Mouse (Mus musculus): ENCODE results near the gene Gm20388. TPM values are rescaled to one million over a fixed set of nuclear protein-coding genes. Genes with fewer than 3 reads are reported as not detected.

Gm20388 gene
- polyA plus RNA-seq, 1 experiment from 2014 or later = not detected

DNA sequence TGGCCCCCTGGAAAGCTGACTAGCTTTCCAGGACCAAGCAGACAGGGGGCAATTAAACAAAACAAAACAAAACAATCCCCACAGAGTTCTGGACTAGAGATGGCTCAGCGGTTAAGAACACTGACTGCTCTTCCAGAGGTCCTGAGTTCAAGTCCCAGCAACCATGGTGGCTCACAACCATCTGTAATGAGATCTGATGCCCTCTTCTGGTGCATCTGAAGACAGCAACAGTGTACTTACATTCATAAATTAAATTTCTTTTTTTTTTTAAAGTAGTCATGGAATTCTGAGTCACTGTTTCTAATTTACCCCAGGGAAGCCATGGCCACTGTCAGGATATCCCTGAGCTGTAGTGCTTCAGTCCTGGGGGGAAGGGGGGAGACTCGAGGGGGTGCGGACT lies 703.9 kb downstream of the Gm20388 start:
- Histone ChIP-seq H3K27me3 (peaks cover 21% of the 10 kb centered on the region; the same call in 1 of the 2 replicates), H3K9ac (no peak overlapping the region), H3K9me3 (replicated peaks) (no peaks in the 10 kb centered on the region), H3K27ac (no peak overlapping the region), H3K4me1 (replicated peaks) (peaks cover 4% of the 10 kb centered on the region), H3K4me2 (no peak overlapping the region), H3K36me3 (no peaks in the 10 kb centered on the region), H3K4me3 (replicated peaks) (no peak overlapping the region)
- ATAC-seq (ENCODE audit: low read depth) (no peak), DNase-seq (no peak)
- WGBS (ENCODE audit: insufficient replicate concordance) = 68% methylated on average over 3 of the region's 3 CpGs

DNA sequence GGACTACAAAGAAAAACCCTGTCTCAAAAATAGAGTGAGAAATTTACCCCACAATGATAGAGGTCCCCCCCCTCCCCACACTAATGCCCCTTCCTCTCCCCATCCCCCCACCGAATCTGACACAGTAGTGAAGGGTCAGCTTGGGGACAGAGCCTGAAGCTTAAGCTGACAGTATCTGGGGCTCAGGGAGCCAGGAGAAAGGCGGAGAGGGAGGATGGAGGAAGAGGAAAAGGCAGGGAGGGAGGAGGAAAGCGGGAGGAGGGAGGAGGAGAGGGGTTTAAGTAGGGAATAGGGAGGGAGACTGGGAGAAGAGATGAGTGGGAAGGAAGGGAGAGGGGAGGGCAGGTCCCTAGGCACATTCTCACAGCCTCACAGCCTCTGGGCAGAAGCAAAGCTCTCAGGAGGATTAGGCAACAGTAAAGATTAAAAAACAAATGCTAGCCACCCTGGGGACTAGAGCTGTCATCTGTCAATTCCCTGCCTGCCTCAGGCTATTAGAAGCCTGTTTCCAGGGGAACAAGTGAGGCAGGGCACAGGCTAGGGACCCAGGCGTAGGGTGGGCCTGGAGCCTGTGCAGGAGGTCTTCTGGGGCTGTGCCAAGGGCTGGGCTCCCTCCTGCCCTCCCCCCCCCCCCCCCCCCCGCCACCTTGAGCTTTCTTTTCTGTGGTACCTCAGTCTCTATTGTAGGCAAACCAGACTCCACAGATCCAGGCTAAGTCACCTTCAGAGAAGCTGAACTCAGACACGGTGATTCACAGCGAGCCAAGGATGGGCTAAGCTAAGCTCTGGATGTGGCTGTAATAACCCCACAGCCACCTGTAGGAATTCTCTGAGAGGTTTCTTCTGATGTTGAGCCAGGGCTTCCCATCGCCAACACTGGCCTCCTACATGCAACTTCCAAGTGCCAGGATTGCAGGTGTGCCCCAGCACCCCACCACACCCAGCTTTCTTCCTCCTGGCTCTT lies 706.3 kb downstream of the Gm20388 start:
- no peak for ATAC-seq (ENCODE audit: low read depth)
- Histone ChIP-seq H3K4me1 (replicated peaks) (peaks cover 25% of the 10 kb centered on the region), H3K4me2 (no peak overlapping the region), H3K27ac (no peak overlapping the region), H3K27me3 (peaks cover 13% of the 10 kb centered on the region; the same call in 1 of the 2 replicates), H3K9me3 (replicated peaks) (no peaks in the 10 kb centered on the region), H3K4me3 (replicated peaks) (no peak overlapping the region), H3K36me3 (no peaks in the 10 kb centered on the region), H3K9ac (no peak overlapping the region)
- DNase-seq = no peak
- WGBS (ENCODE audit: insufficient replicate concordance) = 48% methylated on average over 7 of the region's 8 CpGs

DNA sequence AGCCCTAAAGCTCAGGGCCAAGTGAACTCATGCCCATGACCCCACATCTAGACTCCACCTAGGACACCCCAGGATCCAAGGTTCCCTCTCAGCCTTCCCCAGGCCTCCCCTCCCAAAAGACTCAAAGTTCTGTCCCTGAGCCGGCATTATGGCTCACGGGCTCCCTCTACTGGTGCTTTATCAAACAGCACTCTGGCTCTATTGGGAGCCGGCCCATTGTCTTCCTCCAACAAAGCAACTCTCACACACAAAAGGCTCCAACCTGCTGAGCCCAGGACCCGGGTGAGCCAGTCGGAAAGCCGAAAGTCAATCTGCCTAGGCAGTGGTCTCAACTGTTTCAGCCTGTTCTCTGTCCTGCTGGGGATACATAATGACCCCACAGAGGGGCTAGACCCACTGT lies 707.5 kb downstream of the Gm20388 start:
- WGBS (ENCODE audit: insufficient replicate concordance) = under 1% methylated on average over 6 of the region's 6 CpGs
- ATAC-seq (ENCODE audit: low read depth) (no peak), DNase-seq (peak; percentile 45)
- Histone ChIP-seq H3K27me3 (peaks cover 13% of the 10 kb centered on the region; the same call in 1 of the 2 replicates), H3K4me1 (replicated peaks) (peaks cover 32% of the 10 kb centered on the region), H3K4me3 (replicated peaks) (no peak overlapping the region), H3K27ac (no peak overlapping the region), H3K9ac (no peak overlapping the region), H3K4me2 (no peak overlapping the region), H3K36me3 (no peaks in the 10 kb centered on the region), H3K9me3 (replicated peaks) (no peaks in the 10 kb centered on the region)

DNA sequence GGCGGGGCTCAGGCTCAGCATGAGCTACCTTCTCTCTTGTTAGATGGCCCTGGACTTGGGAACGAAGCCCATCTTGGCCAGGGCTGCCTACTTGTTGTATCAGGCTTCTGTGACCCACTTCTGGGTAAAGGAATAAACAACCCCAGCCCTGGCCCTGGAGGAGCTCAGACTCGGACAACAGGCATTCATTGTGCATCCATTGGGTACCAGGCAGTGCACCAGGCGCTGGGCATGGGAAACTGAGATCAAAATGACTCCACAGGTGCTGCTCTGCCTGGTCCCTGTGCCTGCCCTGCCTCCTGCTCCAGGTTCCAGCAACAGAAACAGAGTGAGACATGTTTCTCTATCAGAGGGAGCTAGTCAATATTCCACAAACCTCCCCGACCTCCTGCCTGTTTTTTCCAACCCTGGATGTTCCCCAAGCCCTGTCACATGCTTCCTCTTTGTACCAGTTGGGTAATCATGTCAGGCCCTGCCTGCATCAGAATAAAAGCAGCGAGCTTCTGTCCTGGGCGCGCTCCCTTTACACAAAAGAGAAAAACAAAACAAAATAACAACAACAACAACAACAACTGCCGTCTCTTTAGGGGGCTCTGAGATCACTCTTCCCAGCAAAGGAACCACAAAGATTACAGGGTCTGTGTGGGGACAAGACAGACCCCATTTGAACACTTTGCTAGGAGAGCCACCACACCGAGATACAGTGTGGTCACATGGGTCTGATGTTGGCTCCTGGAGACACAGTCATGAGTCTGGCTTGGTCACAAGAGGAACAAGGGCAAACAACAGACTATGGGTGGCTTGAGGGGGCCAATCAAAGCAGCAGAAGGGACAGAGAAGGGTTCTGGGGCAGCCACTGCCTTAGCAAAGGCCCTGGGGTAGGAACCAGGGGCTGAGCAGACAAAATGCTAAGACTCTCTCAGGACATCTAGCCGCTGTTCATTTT lies 708.9 kb downstream of the Gm20388 start:
- no peak for DNase-seq
- WGBS (ENCODE audit: insufficient replicate concordance) = 59% methylated on average over 11 of the region's 11 CpGs

DNA sequence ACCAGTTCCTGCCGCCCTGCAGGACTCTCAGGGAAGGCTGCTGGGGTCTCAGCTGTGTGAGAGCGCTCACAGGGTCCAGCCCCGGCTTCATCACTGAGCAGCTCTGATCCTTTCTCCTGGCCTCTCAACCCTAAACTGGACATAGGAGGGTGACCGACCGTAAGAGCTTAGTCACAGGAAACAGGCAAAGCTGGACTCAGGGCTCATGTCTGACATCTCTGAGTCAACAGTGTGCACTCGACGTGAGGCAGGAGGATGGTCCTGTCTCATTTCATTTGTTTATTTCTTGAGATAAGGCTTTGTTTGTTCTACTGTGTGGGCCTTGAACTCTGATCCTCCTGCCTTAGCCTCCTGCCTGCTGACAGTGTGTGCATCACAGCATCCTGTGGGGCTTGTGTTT lies 709.8 kb downstream of the Gm20388 start:
- Histone ChIP-seq H3K9ac (no peak overlapping the region), H3K9me3 (replicated peaks) (no peaks in the 10 kb centered on the region), H3K27ac (peak overlapping the region; percentile 62), H3K36me3 (no peaks in the 10 kb centered on the region), H3K4me2 (no peak overlapping the region), H3K27me3 (no peaks in the 10 kb centered on the region), H3K4me1 (replicated peaks) (peaks cover 49% of the 10 kb centered on the region), H3K4me3 (replicated peaks) (no peak overlapping the region)
- no peak for DNase-seq
- ATAC-seq (ENCODE audit: low read depth) = no peak
- 52% methylated on average over 7 of the region's 7 CpGs for WGBS (ENCODE audit: insufficient replicate concordance)

More for the DNA sequence above, 708.9 kb downstream of the Gm20388 start:
- Histone ChIP-seq H3K27ac (peak overlapping the region; percentile 62), H3K9ac (no peak overlapping the region), H3K4me3 (replicated peaks) (no peak overlapping the region), H3K9me3 (replicated peaks) (no peaks in the 10 kb centered on the region), H3K4me2 (no peak overlapping the region), H3K36me3 (no peaks in the 10 kb centered on the region), H3K4me1 (replicated peaks) (peaks cover 44% of the 10 kb centered on the region), H3K27me3 (0 out of 2 replicates have a peak, but pooled peaks cover 3% of the 10 kb centered on the region)
- ATAC-seq (ENCODE audit: low read depth) = no peak

DNA sequence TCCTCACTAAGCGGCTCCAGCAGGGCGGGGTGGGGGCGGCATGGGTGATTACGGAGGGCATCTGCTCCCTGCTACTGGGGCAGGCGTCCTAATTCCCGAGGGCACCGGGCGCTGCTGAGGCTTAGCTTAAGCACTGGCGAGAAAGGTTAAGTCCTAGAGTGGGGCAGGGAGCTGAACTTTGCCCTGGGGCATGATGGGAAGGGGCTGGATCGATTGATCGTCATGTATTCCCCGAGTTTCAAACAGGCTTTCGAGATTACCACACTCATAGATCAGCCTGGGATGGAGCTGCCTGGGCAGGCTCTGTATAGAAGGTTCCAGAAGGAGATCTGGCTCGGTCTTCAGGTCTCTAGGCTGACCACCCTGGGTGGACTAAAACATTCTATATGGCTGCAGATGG lies 711.5 kb downstream of the Gm20388 start:
- ATAC-seq (ENCODE audit: low read depth) (no peak), DNase-seq (no peak)
- Histone ChIP-seq H3K4me3 (replicated peaks) (no peak overlapping the region), H3K4me2 (no peak overlapping the region), H3K9me3 (replicated peaks) (no peaks in the 10 kb centered on the region), H3K36me3 (no peaks in the 10 kb centered on the region), H3K27me3 (no peaks in the 10 kb centered on the region), H3K9ac (no peak overlapping the region), H3K4me1 (replicated peaks) (peaks cover 49% of the 10 kb centered on the region), H3K27ac (no peak overlapping the region)
- WGBS (ENCODE audit: insufficient replicate concordance) = 68% methylated on average over 14 of the region's 14 CpGs

DNA sequence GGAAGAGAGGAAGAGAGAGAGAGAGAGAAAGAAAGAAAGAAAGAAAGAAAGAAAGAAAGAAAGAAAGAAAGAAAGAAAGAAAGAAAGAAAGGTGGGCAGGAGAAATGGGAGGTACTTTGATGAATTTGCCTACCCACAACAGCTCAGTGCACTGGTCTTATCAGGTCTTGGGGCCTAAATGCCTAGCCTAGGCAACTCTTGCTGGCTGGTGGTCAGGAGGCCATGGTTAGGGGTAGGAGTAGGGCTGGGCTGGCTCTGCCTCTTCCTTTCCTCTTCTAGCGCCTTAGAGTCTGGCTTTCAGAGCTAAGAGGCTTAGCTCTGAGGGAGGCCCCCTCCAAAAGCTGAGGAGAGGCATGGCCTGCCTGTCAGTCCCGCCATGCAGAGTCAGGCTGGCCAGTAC lies 713.0 kb downstream of the Gm20388 start:
- peak overlapping the region; percentile 45; the same call in 1 of the 2 replicates for H3K9ac ChIP-seq
- peak overlapping the region; percentile 48; the same call in 1 of the 2 replicates for H3K27ac ChIP-seq
- DNase-seq (no peak), ATAC-seq (ENCODE audit: low read depth) (peak; percentile 64)
- no peaks in the 10 kb centered on the region for H3K36me3 ChIP-seq
- H3K27me3 ChIP-seq = no peaks in the 10 kb centered on the region
- peaks cover 49% of the 10 kb centered on the region for H3K4me1 ChIP-seq (replicated peaks)
- H3K4me2 ChIP-seq = no peak overlapping the region
- WGBS (ENCODE audit: insufficient replicate concordance) = 28% methylated on average over 2 of the region's 2 CpGs
- H3K4me3 ChIP-seq (replicated peaks) = no peak overlapping the region
- H3K9me3 ChIP-seq (replicated peaks) = no peaks in the 10 kb centered on the region

DNA sequence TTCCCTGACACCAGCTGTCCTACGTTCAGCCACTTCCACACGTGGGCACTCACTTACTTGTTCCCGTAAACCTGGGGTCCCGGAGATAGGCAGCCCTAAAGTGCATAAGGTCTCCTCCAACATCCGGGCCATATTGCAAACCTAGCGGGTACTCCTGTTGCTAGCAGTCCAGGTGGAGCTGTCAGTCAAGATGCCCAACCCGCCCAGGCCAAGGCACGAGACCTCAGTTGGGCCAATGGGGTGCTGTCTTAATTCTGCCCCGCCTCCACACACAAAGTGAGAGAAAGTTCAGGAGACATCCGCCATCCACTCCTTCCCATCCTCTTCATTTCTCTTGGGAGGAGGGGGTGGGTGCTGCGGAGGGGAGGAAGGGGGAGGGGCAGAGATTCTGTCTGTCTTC lies 715.8 kb downstream of the Gm20388 start:
- no peaks in the 10 kb centered on the region for H3K9me3 ChIP-seq (replicated peaks)
- peaks cover 17% of the 10 kb centered on the region; the same call in 1 of the 2 replicates for H3K27me3 ChIP-seq
- no peak overlapping the region for H3K4me3 ChIP-seq (replicated peaks)
- H3K9ac ChIP-seq = no peak overlapping the region
- no peak overlapping the region for H3K27ac ChIP-seq
- no peak for ATAC-seq (ENCODE audit: low read depth)
- WGBS (ENCODE audit: insufficient replicate concordance) = 63% methylated on average over 11 of the region's 11 CpGs
- H3K4me1 ChIP-seq (replicated peaks) = peaks cover 29% of the 10 kb centered on the region
- H3K36me3 ChIP-seq = no peaks in the 10 kb centered on the region
- no peak overlapping the region for H3K4me2 ChIP-seq
- DNase-seq = no peak

DNA sequence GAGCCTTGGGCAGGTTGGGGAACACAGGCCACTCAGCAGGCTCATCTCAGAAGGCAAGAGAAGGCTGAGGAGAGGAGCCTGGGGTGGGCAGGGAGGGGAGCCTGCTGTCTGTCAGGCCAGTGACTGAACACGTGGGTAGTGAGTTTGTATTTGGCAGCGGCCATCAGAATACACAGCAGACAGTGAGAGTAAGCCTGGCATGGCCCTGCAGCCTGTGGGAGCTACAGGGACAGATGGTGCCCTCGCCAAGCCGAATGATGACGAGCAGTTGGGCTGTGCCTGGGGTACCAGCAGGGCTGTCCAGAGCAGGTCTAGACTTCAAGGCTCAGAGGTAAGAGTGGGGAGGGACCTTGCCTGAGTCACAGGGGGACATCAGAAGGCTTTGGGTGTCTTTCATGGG lies 716.7 kb downstream of the Gm20388 start:
- Histone ChIP-seq H3K27me3 (peaks cover 25% of the 10 kb centered on the region), H3K4me1 (replicated peaks) (peaks cover 20% of the 10 kb centered on the region), H3K27ac (no peak overlapping the region), H3K9me3 (replicated peaks) (no peaks in the 10 kb centered on the region), H3K36me3 (no peaks in the 10 kb centered on the region), H3K9ac (no peak overlapping the region), H3K4me2 (no peak overlapping the region), H3K4me3 (replicated peaks) (no peak overlapping the region)
- DNase-seq = no peak
- 74% methylated on average over 5 of the region's 5 CpGs for WGBS (ENCODE audit: insufficient replicate concordance)
- no peak for ATAC-seq (ENCODE audit: low read depth)

DNA sequence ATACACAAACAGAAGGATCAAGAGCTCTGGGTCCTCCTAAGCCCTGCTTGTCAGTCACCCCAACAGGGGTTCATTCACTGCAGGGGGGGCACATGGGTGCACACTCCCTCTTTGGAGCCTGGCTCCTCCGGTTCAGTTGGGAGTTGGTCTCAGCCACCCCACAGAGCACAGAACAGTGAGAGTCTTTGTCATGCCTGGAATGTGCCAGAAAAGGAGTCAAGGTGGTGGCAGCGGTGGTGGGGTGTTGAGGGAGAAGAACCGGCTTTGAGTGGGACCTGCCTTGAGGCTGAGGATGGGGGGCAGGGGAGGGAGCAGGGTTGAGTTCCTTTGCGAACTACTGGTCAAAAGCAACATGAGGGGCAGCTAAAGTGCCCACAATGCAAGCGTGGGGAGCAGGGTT lies 719.4 kb downstream of the Gm20388 start:
- Histone ChIP-seq H3K4me3 (replicated peaks) (no peak overlapping the region), H3K4me2 (no peak overlapping the region), H3K27ac (no peak overlapping the region), H3K9ac (no peak overlapping the region), H3K27me3 (peaks cover 52% of the 10 kb centered on the region), H3K4me1 (replicated peaks) (peaks cover 14% of the 10 kb centered on the region), H3K36me3 (no peaks in the 10 kb centered on the region), H3K9me3 (replicated peaks) (no peaks in the 10 kb centered on the region)
- ATAC-seq (ENCODE audit: low read depth) = no peak
- 42% methylated on average over 5 of the region's 5 CpGs for WGBS (ENCODE audit: insufficient replicate concordance)
- DNase-seq = no peak

DNA sequence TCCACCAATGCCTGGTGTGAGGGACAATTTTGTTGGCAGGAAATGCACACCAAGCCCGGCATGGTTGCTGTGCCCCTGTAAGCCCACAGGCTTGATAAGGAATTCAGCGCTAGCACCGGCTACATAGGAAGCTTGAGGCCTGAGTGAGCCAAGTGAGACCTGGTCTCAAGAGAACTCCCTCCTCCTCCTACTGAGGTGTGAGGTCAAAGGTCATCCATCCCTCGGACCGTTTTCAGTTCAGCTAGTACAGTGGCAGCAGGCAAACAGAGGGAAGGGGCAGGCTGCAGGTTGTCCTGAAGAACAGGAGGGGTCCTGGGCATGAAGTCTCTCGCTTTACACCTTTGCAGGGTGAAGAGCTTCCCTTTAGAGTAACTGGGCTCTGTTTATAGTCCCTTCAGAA lies 720.2 kb downstream of the Gm20388 start:
- peaks cover 60% of the 10 kb centered on the region for H3K27me3 ChIP-seq
- 33% methylated on average over 6 of the region's 6 CpGs for WGBS (ENCODE audit: insufficient replicate concordance)
- no peak for ATAC-seq (ENCODE audit: low read depth)

More for the DNA sequence above, 720.2 kb downstream of the Gm20388 start:
- no peak overlapping the region for H3K4me2 ChIP-seq
- H3K9me3 ChIP-seq (replicated peaks) = no peaks in the 10 kb centered on the region
- H3K4me3 ChIP-seq (replicated peaks) = no peak overlapping the region
- no peak for DNase-seq
- no peak overlapping the region for H3K9ac ChIP-seq
- H3K27ac ChIP-seq = no peak overlapping the region
- no peaks in the 10 kb centered on the region for H3K36me3 ChIP-seq
- H3K4me1 ChIP-seq (replicated peaks) = peaks cover 14% of the 10 kb centered on the region

Measured in liver, embryonic 13.5 days (tissue).